Mouse (Mus musculus) neural tube, embryonic 13.5 days (tissue): Measurements from ENCODE around the gene Zfp746. TPM values are rescaled to one million over a fixed set of nuclear protein-coding genes. Genes with fewer than 3 reads are reported as not detected.
A peak's percentile ranks its signal among the peaks of the same experiment; 100 is the strongest.
"Not testable (repeated sequence)": the region's sequence is repeated elsewhere in the genome, so short reads cannot be mapped to it uniquely, and the experiment has no call there.

Experiments
- ATAC-seq: fragments of 200-750 bp; cut with Nextera tagmentation; 2 replicates; pipeline ENCODE4 v1.8.0; 2017; ENCODE audit warnings: low read depth, mild to moderate bottlenecking, moderate TSS enrichment, moderate library complexity
- H3K27ac ChIP-seq: fragments of 300-500 bp; sonication (generic); replicated peaks from 2 replicates; pipeline ENCODE4 v1.5.1; 2015; ENCODE audit warnings: moderate library complexity, mild to moderate bottlenecking, inconsistent platforms
- H3K27me3 ChIP-seq: fragments of 300-500 bp; sonication (generic); 2 replicates; pipeline ENCODE4 v1.6.1; 2015; ENCODE audit warnings: mild to moderate bottlenecking, inconsistent platforms
- H3K36me3 ChIP-seq: fragments of 300-500 bp; sonication (generic); 2 replicates; pipeline ENCODE4 v1.6.1; 2015; ENCODE audit warnings: mild to moderate bottlenecking, inconsistent platforms
- H3K4me1 ChIP-seq: fragments of 300-500 bp; sonication (generic); replicated peaks from 2 replicates; pipeline ENCODE4 v1.6.1; 2015; ENCODE audit warnings: inconsistent platforms
- H3K4me2 ChIP-seq: fragments of 300-500 bp; sonication (generic); 2 replicates; pipeline ENCODE4 v1.6.1; 2015; ENCODE audit warnings: inconsistent platforms, mild to moderate bottlenecking, moderate library complexity
- H3K4me3 ChIP-seq: fragments of 300-500 bp; sonication (generic); 2 replicates; pipeline ENCODE4 v1.5.1; 2015; ENCODE audit warnings: mild to moderate bottlenecking, inconsistent platforms
- H3K9ac ChIP-seq: fragments of 300-500 bp; sonication (generic); 2 replicates; pipeline ENCODE4 v1.6.1; 2015; ENCODE audit warnings: moderate library complexity, mild to moderate bottlenecking, inconsistent platforms
- H3K9me3 ChIP-seq: fragments of 300-500 bp; sonication (generic); 2 replicates; pipeline ENCODE4 v1.6.1; 2016; ENCODE audit warnings: inconsistent platforms
- WGBS: fragments of 180-500 bp; shearing (Covaris S2); methylation state at CpG from one replicate; pipeline ENCODE4 v1.1.7; 2015; 5-methylcytosine and 5-hydroxymethylcytosine counted together
- polyA plus RNA-seq: library from polyadenylated mRNA; unstranded; fragments of >200 nt; fragmentation: Nextera tagmentation; extraction: Ambion mirVana; gene quantifications from 2 replicates; pipeline ENCODE4 v1.2.1, GENCODE M21; 2015

Zfp746 gene
- polyA plus RNA-seq = 20.2 and 20.5 TPM in 2 replicates

GRCm38 (mm10) chr6:48086471-48086878, at the start of gene Zfp746:
TSS of gene Zfp746 (minus strand) at chr6:48086593.
- Histone ChIP-seq H3K27ac (peak within 1 kb of the TSS; percentile 89), H3K4me1 (peaks cover 12% of the 10 kb centered on the region), H3K4me3 (peak within 1 kb of the TSS; percentile 85), H3K36me3 (peaks cover 24% of the 10 kb centered on the region), H3K9me3 (no peaks in the 10 kb centered on the region), H3K4me2 (peak within 1 kb of the TSS; percentile 76), H3K9ac (peak within 1 kb of the TSS; percentile 98), H3K27me3 (no peaks in the 10 kb centered on the region)
- under 1% methylated on average over 42 of the region's 53 CpGs for WGBS
- ATAC-seq = peak; percentile 94

GRCm38 (mm10) chr6:48121092-48121491, 34.7 kb upstream of the Zfp746 start:
- H3K27ac ChIP-seq, H3K27me3 ChIP-seq, H3K36me3 ChIP-seq, ATAC-seq, H3K4me1 ChIP-seq, H3K9ac ChIP-seq, H3K4me2 ChIP-seq, H3K4me3 ChIP-seq, H3K9me3 ChIP-seq: not testable (repeated sequence)
- 78% methylated on average over 4 of the region's 4 CpGs for WGBS

- WGBS = 76% methylated on average over 3 of the region's 3 CpGs
- Histone ChIP-seq H3K4me3 (no peak overlapping the region), H3K4me1 (no peaks in the 10 kb centered on the region), H3K36me3 (no peaks in the 10 kb centered on the region), H3K4me2 (no peak overlapping the region), H3K27me3 (no peaks in the 10 kb centered on the region), H3K9ac (no peak overlapping the region), H3K27ac (no peak overlapping the region), H3K9me3 (no peaks in the 10 kb centered on the region)
- ATAC-seq = no peak
These were observed 29.6 kb upstream of the Zfp746 start for GRCm38 (mm10) chr6:48116036-48116435.

- peak overlapping the region; percentile 76 for H3K4me2 ChIP-seq
- WGBS = 41% methylated on average over 14 of the region's 14 CpGs
- ATAC-seq = 0 out of 2 replicates have a peak, but pooled peaks have one; percentile 6
These were observed 743 bp upstream of the Zfp746 start for GRCm38 (mm10) chr6:48086957-48087715.

GRCm38 (mm10) chr6:48085521-48086404, 630 bp downstream of the Zfp746 start:
- Histone ChIP-seq H3K27ac (peak overlapping the region; percentile 89), H3K36me3 (peaks cover 31% of the 10 kb centered on the region), H3K27me3 (no peaks in the 10 kb centered on the region), H3K9ac (peak overlapping the region; percentile 98), H3K4me1 (peaks cover 12% of the 10 kb centered on the region), H3K9me3 (no peaks in the 10 kb centered on the region), H3K4me2 (peak overlapping the region; percentile 76), H3K4me3 (peak overlapping the region; percentile 85)
- 3% methylated on average over 62 of the region's 72 CpGs for WGBS
- peak; percentile 90 for ATAC-seq

More at GRCm38 (mm10) chr6:48086957-48087715, 743 bp upstream of the Zfp746 start:
- Histone ChIP-seq H3K9me3 (no peaks in the 10 kb centered on the region), H3K4me1 (peaks cover 12% of the 10 kb centered on the region), H3K4me3 (peak overlapping the region; percentile 85), H3K27me3 (no peaks in the 10 kb centered on the region), H3K27ac (no peak overlapping the region), H3K36me3 (peaks cover 17% of the 10 kb centered on the region), H3K9ac (no peak overlapping the region)

GRCm38 (mm10) chr6:48083733-48084191, 2.6 kb downstream of the Zfp746 start:
- Histone ChIP-seq H3K27ac (no peak overlapping the region), H3K36me3 (peaks cover 51% of the 10 kb centered on the region), H3K9ac (no peak overlapping the region), H3K4me2 (no peak overlapping the region), H3K9me3 (no peaks in the 10 kb centered on the region), H3K4me1 (peaks cover 12% of the 10 kb centered on the region), H3K4me3 (no peak overlapping the region), H3K27me3 (no peaks in the 10 kb centered on the region)
- no peak for ATAC-seq
- 93% methylated on average over 6 of the region's 6 CpGs for WGBS

- Histone ChIP-seq H3K27me3 (no peaks in the 10 kb centered on the region), H3K9me3 (no peaks in the 10 kb centered on the region), H3K4me1 (peaks cover 12% of the 10 kb centered on the region), H3K4me3 (no peak overlapping the region), H3K36me3 (peaks cover 68% of the 10 kb centered on the region), H3K27ac (no peak overlapping the region), H3K4me2 (no peak overlapping the region), H3K9ac (no peak overlapping the region)
- 95% methylated on average over 3 of the region's 3 CpGs for WGBS
- ATAC-seq = no peak
These were observed 4.4 kb downstream of the Zfp746 start for GRCm38 (mm10) chr6:48081952-48082351.

GRCm38 (mm10) chr6:48081021-48081420, 5.4 kb downstream of the Zfp746 start:
- ATAC-seq = no peak
- H3K27ac ChIP-seq = no peak overlapping the region
- peaks cover 12% of the 10 kb centered on the region for H3K4me1 ChIP-seq
- H3K4me2 ChIP-seq = no peak overlapping the region
- H3K9me3 ChIP-seq = no peaks in the 10 kb centered on the region
- H3K27me3 ChIP-seq = no peaks in the 10 kb centered on the region
- 95% methylated on average over 5 of the region's 5 CpGs for WGBS
- no peak overlapping the region for H3K9ac ChIP-seq
- no peak overlapping the region for H3K4me3 ChIP-seq
- H3K36me3 ChIP-seq = peaks cover 77% of the 10 kb centered on the region

- Histone ChIP-seq H3K27ac (no peak overlapping the region), H3K4me2 (no peak overlapping the region), H3K4me1 (no peaks in the 10 kb centered on the region), H3K9me3 (no peaks in the 10 kb centered on the region), H3K4me3 (no peak overlapping the region), H3K9ac (no peak overlapping the region), H3K36me3 (peaks cover 74% of the 10 kb centered on the region), H3K27me3 (no peaks in the 10 kb centered on the region)
- WGBS = 85% methylated on average over 5 of the region's 5 CpGs
- no peak for ATAC-seq
These were observed 13.1 kb downstream of the Zfp746 start for GRCm38 (mm10) chr6:48073316-48073715.

- Histone ChIP-seq H3K27me3 (no peaks in the 10 kb centered on the region), H3K9me3 (no peaks in the 10 kb centered on the region), H3K4me1 (no peaks in the 10 kb centered on the region), H3K4me3 (no peak overlapping the region), H3K4me2 (no peak overlapping the region), H3K27ac (no peak overlapping the region), H3K9ac (no peak overlapping the region), H3K36me3 (peaks cover 75% of the 10 kb centered on the region)
- WGBS = 96% methylated on average over 3 of the region's 3 CpGs
- ATAC-seq = no peak
These were observed 18.9 kb downstream of the Zfp746 start for GRCm38 (mm10) chr6:48067492-48067891.

GRCm38 (mm10) chr6:48065587-48066075, 20.8 kb downstream of the Zfp746 start:
- 97% methylated on average over 6 of the region's 6 CpGs for WGBS
- Histone ChIP-seq H3K27ac (no peak overlapping the region), H3K27me3 (no peaks in the 10 kb centered on the region), H3K4me3 (no peak overlapping the region), H3K4me1 (no peaks in the 10 kb centered on the region), H3K9me3 (no peaks in the 10 kb centered on the region), H3K36me3 (peaks cover 79% of the 10 kb centered on the region), H3K9ac (no peak overlapping the region), H3K4me2 (no peak overlapping the region)
- no peak for ATAC-seq

GRCm38 (mm10) chr6:48064451-48064850, 21.9 kb downstream of the Zfp746 start:
- no peak overlapping the region for H3K27ac ChIP-seq
- H3K4me3 ChIP-seq = no peak overlapping the region
- no peak for ATAC-seq
- H3K36me3 ChIP-seq = peaks cover 76% of the 10 kb centered on the region
- H3K27me3 ChIP-seq = no peaks in the 10 kb centered on the region
- no peak overlapping the region for H3K4me2 ChIP-seq
- 91% methylated on average over 14 of the region's 14 CpGs for WGBS
- no peaks in the 10 kb centered on the region for H3K9me3 ChIP-seq
- H3K9ac ChIP-seq = no peak overlapping the region
- H3K4me1 ChIP-seq = no peaks in the 10 kb centered on the region
